Mouse (Mus musculus) thymus, adult 18-20 months (tissue): ENCODE data around the gene Cpeb4.

ENCODE experiments used
- DNase-seq, 2 experiments: peaks; one replicate each; pipeline ENCODE4 v3.0.0; 2022; ENCODE audit warnings: mixed read lengths in 2 of 2

Cpeb4 gene

GRCm38 (mm10) chr11:31847469-31847805, 24.6 kb upstream of the Cpeb4 start:
- no peak for DNase-seq

GRCm38 (mm10) chr11:31848725-31849124, 23.3 kb upstream of the Cpeb4 start:
- no peak for DNase-seq

GRCm38 (mm10) chr11:31850156-31850775, 21.7 kb upstream of the Cpeb4 start:
- DNase-seq = no peak

GRCm38 (mm10) chr11:31850995-31851394, 21.0 kb upstream of the Cpeb4 start:
- no peak for DNase-seq

- no peak for DNase-seq
Measured at GRCm38 (mm10) chr11:31851702-31852560, 20.1 kb upstream of the Cpeb4 start.

GRCm38 (mm10) chr11:31854955-31855354, 17.1 kb upstream of the Cpeb4 start:
- no peak for DNase-seq

- no peak for DNase-seq
Measured at GRCm38 (mm10) chr11:31857479-31857878, 14.5 kb upstream of the Cpeb4 start.

- DNase-seq = no peak
Measured at GRCm38 (mm10) chr11:31861149-31861890, 10.7 kb upstream of the Cpeb4 start.

- no peak for DNase-seq
Measured at GRCm38 (mm10) chr11:31867976-31868375, 4.0 kb upstream of the Cpeb4 start.

- DNase-seq = peak; percentile 98
Measured at GRCm38 (mm10) chr11:31870285-31871010, 1.6 kb upstream of the Cpeb4 start.

- DNase-seq = peak; percentile 36 to 50
Measured at GRCm38 (mm10) chr11:31871135-31871541, 873 bp upstream of the Cpeb4 start.

GRCm38 (mm10) chr11:31872546-31873261, 693 bp downstream of the Cpeb4 start:
- DNase-seq = no peak

- DNase-seq = no peak
Measured at GRCm38 (mm10) chr11:31874071-31874470, 2.1 kb downstream of the Cpeb4 start.

- no peak for DNase-seq
Measured at GRCm38 (mm10) chr11:31883671-31884070, 11.7 kb downstream of the Cpeb4 start.

- no peak for DNase-seq
Measured at GRCm38 (mm10) chr11:31885765-31886164, 13.8 kb downstream of the Cpeb4 start.

GRCm38 (mm10) chr11:31888229-31888628, 16.2 kb downstream of the Cpeb4 start:
- no peak for DNase-seq

- DNase-seq = no peak
Measured at GRCm38 (mm10) chr11:31892152-31892551, 20.1 kb downstream of the Cpeb4 start.

- no peak for DNase-seq
Measured at GRCm38 (mm10) chr11:31893639-31894038, 21.6 kb downstream of the Cpeb4 start.

- DNase-seq = no peak
Measured at GRCm38 (mm10) chr11:31896065-31896792, 24.2 kb downstream of the Cpeb4 start.

- no peak for DNase-seq
Measured at GRCm38 (mm10) chr11:31896905-31897304, 24.9 kb downstream of the Cpeb4 start.

GRCm38 (mm10) chr11:31899166-31899565, 27.2 kb downstream of the Cpeb4 start:
- DNase-seq = no peak

- no peak for DNase-seq
Measured at GRCm38 (mm10) chr11:31900736-31901135, 28.7 kb downstream of the Cpeb4 start.
